Mouse (Mus musculus) kidney, embryonic 15.5 days (tissue): ENCODE data around the gene Tmem127. TPM values are rescaled to one million over a fixed set of nuclear protein-coding genes. Genes with fewer than 3 reads are reported as not detected.
A peak's percentile ranks its signal among the peaks of the same experiment; 100 is the strongest.
"Not testable (repeated sequence)": the region's sequence is repeated elsewhere in the genome, so short reads cannot be mapped to it uniquely, and the experiment has no call there.

ENCODE experiments used
- ATAC-seq: fragments of 200-750 bp; cut with Nextera tagmentation; replicated peaks from 2 replicates; pipeline ENCODE4 v1.8.0; 2017; ENCODE audit warnings: moderate TSS enrichment; ENCODE audit not compliant: low FRiP score
- H3K27ac ChIP-seq: fragments of 300-500 bp; sonication (generic); 2 replicates; pipeline ENCODE4 v1.5.1; 2015; ENCODE audit warnings: mild to moderate bottlenecking, inconsistent platforms
- H3K27me3 ChIP-seq: fragments of 300-500 bp; sonication (generic); 2 replicates; pipeline ENCODE4 v1.6.1; 2015; ENCODE audit warnings: inconsistent platforms
- H3K36me3 ChIP-seq: fragments of 300-500 bp; sonication (generic); 2 replicates; pipeline ENCODE4 v1.6.1; 2015; ENCODE audit warnings: inconsistent platforms
- H3K4me1 ChIP-seq: fragments of 300-500 bp; sonication (generic); 2 replicates; pipeline ENCODE4 v1.6.1; 2015; ENCODE audit warnings: inconsistent platforms
- H3K4me2 ChIP-seq: fragments of 300-500 bp; sonication (generic); 2 replicates; pipeline ENCODE4 v1.6.1; 2015; ENCODE audit warnings: moderate library complexity, mild to moderate bottlenecking, inconsistent platforms
- H3K4me3 ChIP-seq: fragments of 300-500 bp; sonication (generic); replicated peaks from 2 replicates; pipeline ENCODE4 v1.5.1; 2015; ENCODE audit warnings: mild to moderate bottlenecking, inconsistent platforms
- H3K9ac ChIP-seq: fragments of 300-500 bp; sonication (generic); 2 replicates; pipeline ENCODE4 v1.6.1; 2015; ENCODE audit warnings: mild to moderate bottlenecking, inconsistent platforms
- H3K9me3 ChIP-seq: fragments of 300-500 bp; sonication (generic); replicated peaks from 2 replicates; pipeline ENCODE4 v1.6.1; 2016; ENCODE audit warnings: inconsistent platforms
- WGBS: fragments of 180-500 bp; shearing (Covaris S2); methylation state at CpG from one replicate; pipeline ENCODE4 v1.1.7; 2015; ENCODE audit warnings: mixed read lengths; 5-methylcytosine and 5-hydroxymethylcytosine counted together
- polyA plus RNA-seq: library from polyadenylated mRNA; unstranded; fragments of >200 nt; fragmentation: Nextera tagmentation; extraction: Ambion mirVana; gene quantifications from 2 replicates; pipeline ENCODE4 v1.2.1, GENCODE M21; 2015

Tmem127 gene
- polyA plus RNA-seq, 1 experiment from 2014 or later, result 29.3 TPM

- Histone ChIP-seq H3K27ac (peak overlapping the region; percentile 97), H3K9me3 (no peaks in the 10 kb centered on the region), H3K4me3 (peak overlapping the region; percentile 77), H3K9ac (peak overlapping the region; percentile 85), H3K36me3 (no peaks in the 10 kb centered on the region), H3K4me2 (peak overlapping the region; percentile 86), H3K27me3 (no peaks in the 10 kb centered on the region), H3K4me1 (peaks cover 9% of the 10 kb centered on the region)
- peak; percentile 96 for ATAC-seq
- WGBS, result under 1% methylated on average over 75 of the region's 75 CpGs
These were observed 22.8 kb downstream of the Tmem127 start for GRCm38 (mm10) chr2:127270300-127271041.

- Histone ChIP-seq H3K27me3 (no peaks in the 10 kb centered on the region), H3K27ac (peak overlapping the region; percentile 97), H3K4me1 (peaks cover 9% of the 10 kb centered on the region), H3K4me3 (peak overlapping the region; percentile 77), H3K4me2 (peak overlapping the region; percentile 86), H3K9me3 (no peaks in the 10 kb centered on the region), H3K9ac (peak overlapping the region; percentile 85), H3K36me3 (no peaks in the 10 kb centered on the region)
- ATAC-seq, result no peak
- WGBS, result 12% methylated on average over 8 of the region's 8 CpGs
These were observed 23.4 kb downstream of the Tmem127 start for GRCm38 (mm10) chr2:127271042-127271515.

GRCm38 (mm10) chr2:127272049-127272448 lies 24.3 kb downstream of the Tmem127 start:
- not testable (repeated sequence) for H3K4me3 ChIP-seq

GRCm38 (mm10) chr2:127272806-127273205 lies 25.1 kb downstream of the Tmem127 start:
- H3K27ac ChIP-seq, result no peak overlapping the region
- no peaks in the 10 kb centered on the region for H3K27me3 ChIP-seq
- H3K9ac ChIP-seq, result no peak overlapping the region
- H3K9me3 ChIP-seq, result no peaks in the 10 kb centered on the region
- H3K4me2 ChIP-seq, result no peak overlapping the region
- H3K36me3 ChIP-seq, result no peaks in the 10 kb centered on the region
- peaks cover 9% of the 10 kb centered on the region for H3K4me1 ChIP-seq
- WGBS, result 96% methylated on average over 3 of the region's 3 CpGs
- ATAC-seq, result no peak
- no peak overlapping the region for H3K4me3 ChIP-seq

More at GRCm38 (mm10) chr2:127272049-127272448, 24.3 kb downstream of the Tmem127 start:
- H3K9me3 ChIP-seq, ATAC-seq, H3K36me3 ChIP-seq, H3K27me3 ChIP-seq, H3K9ac ChIP-seq, H3K4me1 ChIP-seq, H3K27ac ChIP-seq: not testable (repeated sequence)
- peak overlapping the region; percentile 86 for H3K4me2 ChIP-seq
- WGBS, result 93% methylated on average over 4 of the region's 4 CpGs

GRCm38 (mm10) chr2:127274590-127274989 lies 26.9 kb downstream of the Tmem127 start:
- peaks cover 9% of the 10 kb centered on the region for H3K4me1 ChIP-seq
- 86% methylated on average over 2 of the region's 2 CpGs for WGBS
- no peak for ATAC-seq
- no peak overlapping the region for H3K27ac ChIP-seq
- H3K9ac ChIP-seq, result no peak overlapping the region
- H3K4me3 ChIP-seq, result no peak overlapping the region
- H3K27me3 ChIP-seq, result no peaks in the 10 kb centered on the region
- H3K36me3 ChIP-seq, result no peaks in the 10 kb centered on the region
- no peak overlapping the region for H3K4me2 ChIP-seq
- H3K9me3 ChIP-seq, result no peaks in the 10 kb centered on the region

GRCm38 (mm10) chr2:127275551-127276320 lies 28.0 kb downstream of the Tmem127 start:
- no peaks in the 10 kb centered on the region for H3K36me3 ChIP-seq
- H3K27me3 ChIP-seq, result no peaks in the 10 kb centered on the region
- H3K4me2 ChIP-seq, result no peak overlapping the region
- peaks cover 9% of the 10 kb centered on the region for H3K4me1 ChIP-seq
- 81% methylated on average over 5 of the region's 5 CpGs for WGBS
- H3K9ac ChIP-seq, result no peak overlapping the region
- no peak for ATAC-seq
- no peak overlapping the region for H3K4me3 ChIP-seq
- no peaks in the 10 kb centered on the region for H3K9me3 ChIP-seq
- H3K27ac ChIP-seq, result no peak overlapping the region

GRCm38 (mm10) chr2:127278162-127278561 lies 30.5 kb downstream of the Tmem127 start:
- no peak for ATAC-seq
- peaks cover 5% of the 10 kb centered on the region; the same call in 1 of the 2 replicates for H3K4me1 ChIP-seq
- no peaks in the 10 kb centered on the region for H3K27me3 ChIP-seq
- H3K9me3 ChIP-seq, result no peaks in the 10 kb centered on the region
- H3K27ac ChIP-seq, result no peak overlapping the region
- H3K4me3 ChIP-seq, result no peak overlapping the region
- 0 out of 2 replicates have a peak, but pooled peaks cover 4% of the 10 kb centered on the region for H3K36me3 ChIP-seq
- H3K9ac ChIP-seq, result no peak overlapping the region
- H3K4me2 ChIP-seq, result no peak overlapping the region

- WGBS, result 46% methylated on average over 4 of the region's 4 CpGs
- Histone ChIP-seq H3K4me3 (no peak overlapping the region), H3K4me1 (0 out of 2 replicates have a peak, but pooled peaks cover 2% of the 10 kb centered on the region), H3K36me3 (peaks cover 78% of the 10 kb centered on the region), H3K4me2 (no peak overlapping the region), H3K27ac (peak overlapping the region; percentile 72), H3K27me3 (no peaks in the 10 kb centered on the region), H3K9me3 (no peaks in the 10 kb centered on the region), H3K9ac (no peak overlapping the region)
- ATAC-seq, result peak; percentile 76
These were observed 44.5 kb downstream of the Tmem127 start for GRCm38 (mm10) chr2:127292250-127292649.

- H3K4me1 ChIP-seq, result no peaks in the 10 kb centered on the region
- no peak overlapping the region for H3K4me2 ChIP-seq
- 86% methylated on average over 7 of the region's 7 CpGs for WGBS
- H3K4me3 ChIP-seq, result no peak overlapping the region
- H3K27ac ChIP-seq, result no peak overlapping the region
- H3K27me3 ChIP-seq, result no peaks in the 10 kb centered on the region
- H3K9me3 ChIP-seq, result no peaks in the 10 kb centered on the region
- ATAC-seq, result no peak
- H3K9ac ChIP-seq, result no peak overlapping the region
- H3K36me3 ChIP-seq, result peaks cover 89% of the 10 kb centered on the region
These were observed 49.5 kb downstream of the Tmem127 start for GRCm38 (mm10) chr2:127297001-127297805.

- no peak for ATAC-seq
- no peaks in the 10 kb centered on the region for H3K4me1 ChIP-seq
- 97% methylated on average over 1 of the region's 1 CpGs for WGBS
- H3K27me3 ChIP-seq, result no peaks in the 10 kb centered on the region
- no peaks in the 10 kb centered on the region for H3K9me3 ChIP-seq
- peaks cover 83% of the 10 kb centered on the region for H3K36me3 ChIP-seq
- no peak overlapping the region for H3K4me3 ChIP-seq
- no peak overlapping the region for H3K27ac ChIP-seq
- H3K4me2 ChIP-seq, result no peak overlapping the region
- H3K9ac ChIP-seq, result no peak overlapping the region
These were observed 50.3 kb downstream of the Tmem127 start for GRCm38 (mm10) chr2:127298056-127298455.

- Histone ChIP-seq H3K4me2 (no peak overlapping the region), H3K27me3 (no peaks in the 10 kb centered on the region), H3K4me3 (no peak overlapping the region), H3K9ac (no peak overlapping the region), H3K4me1 (no peaks in the 10 kb centered on the region), H3K27ac (no peak overlapping the region), H3K9me3 (no peaks in the 10 kb centered on the region), H3K36me3 (peaks cover 58% of the 10 kb centered on the region)
- no peak for ATAC-seq
- WGBS, result 76% methylated on average over 3 of the region's 3 CpGs
These were observed 53.0 kb downstream of the Tmem127 start for GRCm38 (mm10) chr2:127300701-127301100.
